Mouse (Mus musculus) retina, postnatal 7 days (tissue): Measurements from ENCODE around the gene Hoxd9.

Source experiments
- DNase-seq: peaks from one replicate; pipeline ENCODE4 v3.0.0-alpha.2; 2012; ENCODE audit warnings: low read depth, low spot score

Gene Hoxd9

DNA sequence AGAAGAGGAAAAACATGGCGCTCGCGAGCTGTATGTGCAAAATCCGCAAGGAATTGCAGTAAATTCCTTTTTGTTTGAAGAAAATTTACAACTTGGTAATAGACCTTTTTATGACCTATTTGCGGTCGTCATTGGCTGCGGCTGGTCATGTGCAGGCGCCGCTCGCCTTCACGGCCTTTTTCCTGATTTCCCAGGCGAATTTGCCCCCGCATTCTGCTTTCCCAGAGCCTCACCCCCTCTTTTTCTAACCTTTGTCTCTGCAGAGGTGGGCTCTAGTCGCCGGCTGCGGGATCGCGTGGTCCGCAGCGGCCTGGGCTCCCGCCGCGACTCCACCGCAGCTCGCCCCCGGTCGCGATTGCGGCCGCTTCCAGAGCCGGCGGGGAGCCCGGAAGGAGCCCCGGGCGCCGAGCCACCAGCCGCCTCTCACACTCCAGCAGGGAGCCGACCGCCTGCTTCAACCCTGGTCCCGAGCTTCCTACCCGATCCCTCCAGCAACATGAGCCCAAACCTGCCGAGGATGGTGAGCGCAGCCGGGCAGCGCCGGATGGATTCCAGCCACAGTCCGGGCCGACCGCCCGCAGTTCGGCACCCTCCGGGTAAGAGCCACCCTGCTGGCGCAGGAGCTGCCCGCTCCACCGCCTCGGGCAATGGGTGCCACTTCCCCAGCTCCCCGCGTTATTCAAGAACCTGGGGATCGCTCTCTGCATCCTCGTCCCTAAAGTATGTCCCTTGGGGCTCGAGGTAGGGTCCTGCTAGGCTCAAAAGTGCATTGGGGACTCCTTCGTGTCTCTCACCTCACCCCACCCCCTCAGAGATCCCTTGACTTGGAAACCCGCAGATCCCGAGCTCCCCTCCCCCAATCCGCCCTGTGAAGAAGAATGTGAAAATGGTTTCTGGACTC, 14.4 kb downstream of the Hoxd9 start, which contains the start of the genes Hoxd3 and Hoxd4:
Hoxd3 (plus strand) TSS at position 207 of the 901 bp plus-strand sequence.
Hoxd4 (plus strand) TSS at position 209 of the 901 bp plus-strand sequence.
- no peak for DNase-seq

GRCm38 (mm10) chr2:74713239-74714150, 16.0 kb downstream of the Hoxd9 start:
- no peak for DNase-seq

DNA sequence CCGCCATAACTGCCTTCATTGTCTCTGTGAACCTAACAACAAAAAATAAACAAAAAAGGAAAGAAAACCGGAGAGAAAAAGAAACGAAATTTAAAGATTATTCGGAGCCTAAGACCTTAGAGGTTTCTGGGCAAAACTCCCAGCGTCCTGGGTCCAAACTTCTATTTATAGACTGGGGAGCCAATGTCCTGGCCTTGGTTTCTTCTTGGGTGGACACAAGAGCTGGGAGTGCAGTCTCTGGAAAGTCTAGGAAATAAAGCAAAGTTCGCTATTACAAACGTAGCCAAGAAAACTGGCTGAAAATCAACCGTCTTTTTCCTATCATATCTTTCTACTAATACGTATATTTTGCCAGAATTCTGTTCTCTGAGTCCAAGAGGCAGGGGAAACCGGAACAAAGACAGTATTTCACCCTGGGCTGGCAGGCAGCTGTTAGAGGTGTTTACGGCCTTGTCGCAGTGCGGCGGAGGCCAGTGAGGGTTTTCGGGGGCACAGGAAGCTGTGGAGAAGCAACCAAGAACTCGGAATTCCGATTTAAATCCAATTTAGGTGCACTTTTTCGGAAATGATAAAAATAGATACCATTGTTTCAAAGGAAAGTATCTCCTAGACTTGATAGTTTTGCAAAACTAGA, 16.7 kb downstream of the Hoxd9 start:
- DNase-seq, result no peak

- DNase-seq, result no peak
Measured at GRCm38 (mm10) chr2:74714881-74715280, 17.4 kb downstream of the Hoxd9 start.

- peak; percentile 75 for DNase-seq
Measured at GRCm38 (mm10) chr2:74715504-74716241, 18.1 kb downstream of the Hoxd9 start.

DNA sequence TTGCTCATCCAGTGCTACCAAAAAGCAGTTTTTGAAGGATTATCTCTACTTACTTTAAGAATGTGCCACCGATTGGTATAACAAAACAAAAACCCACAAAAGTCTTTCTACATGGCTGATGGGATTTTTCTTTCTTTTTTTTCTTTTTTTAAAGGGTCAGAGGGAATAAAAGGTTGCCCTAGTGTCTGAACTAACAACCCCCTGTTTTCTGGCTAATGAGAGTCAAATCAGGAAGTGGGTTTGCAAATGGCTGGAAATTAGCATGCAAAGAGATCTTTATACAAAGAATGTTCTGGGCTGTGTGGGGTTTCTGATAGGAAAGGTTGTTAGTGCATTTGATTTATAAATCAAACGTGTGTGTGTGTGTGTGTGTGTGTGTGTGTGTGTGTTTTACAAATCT, 22.9 kb downstream of the Hoxd9 start:
- no peak for DNase-seq

- DNase-seq, result no peak
Measured at GRCm38 (mm10) chr2:74720955-74721491, 23.5 kb downstream of the Hoxd9 start.

GRCm38 (mm10) chr2:74721882-74722281, 24.4 kb downstream of the Hoxd9 start:
- DNase-seq, result no peak

GRCm38 (mm10) chr2:74722949-74723348, 25.4 kb downstream of the Hoxd9 start:
- no peak for DNase-seq

DNA sequence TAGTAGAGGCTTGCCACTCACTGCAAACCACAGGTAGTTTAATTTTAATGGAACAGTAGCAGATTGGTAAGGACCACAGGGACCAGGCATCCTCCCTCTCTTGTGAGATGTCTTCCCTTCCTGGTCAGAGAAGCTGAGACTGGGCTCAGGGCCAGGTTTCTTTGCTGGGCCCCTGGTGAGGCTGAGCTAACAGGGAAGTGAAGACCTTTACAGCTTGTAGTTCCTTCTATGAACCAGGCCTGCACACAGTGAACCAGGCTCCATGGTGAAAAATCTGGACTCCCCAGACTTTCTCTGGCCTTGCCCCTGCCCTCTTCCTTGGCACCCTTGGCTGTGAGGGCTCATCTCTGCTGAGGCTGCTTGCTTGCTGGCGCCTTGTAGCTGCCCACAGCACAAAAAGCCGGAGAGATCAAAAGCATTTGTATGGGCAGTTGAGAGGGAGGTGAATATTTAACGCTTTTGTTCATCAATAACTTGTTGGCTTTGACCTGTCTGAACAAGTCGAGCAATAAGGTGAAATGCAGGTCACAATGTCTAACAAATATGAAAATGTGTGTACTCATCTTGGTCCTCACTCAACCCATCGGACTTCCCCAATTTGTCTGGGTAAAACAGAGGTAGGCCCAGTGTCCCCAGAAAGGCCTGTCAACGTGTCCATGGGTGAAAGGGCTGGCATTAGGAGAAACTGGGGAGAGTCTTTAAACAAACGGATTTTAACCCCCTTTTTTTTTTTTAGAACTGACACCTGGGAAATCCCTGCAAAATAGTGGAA, 26.9 kb downstream of the Hoxd9 start:
- no peak for DNase-seq

- no peak for DNase-seq
Measured at GRCm38 (mm10) chr2:74725171-74725570, 27.6 kb downstream of the Hoxd9 start.

- DNase-seq, result no peak
Measured at GRCm38 (mm10) chr2:74726551-74726950, 29.0 kb downstream of the Hoxd9 start, which contains the start of gene Gm28230. Gm28230 (plus strand) TSS chr2:74726728.

DNA sequence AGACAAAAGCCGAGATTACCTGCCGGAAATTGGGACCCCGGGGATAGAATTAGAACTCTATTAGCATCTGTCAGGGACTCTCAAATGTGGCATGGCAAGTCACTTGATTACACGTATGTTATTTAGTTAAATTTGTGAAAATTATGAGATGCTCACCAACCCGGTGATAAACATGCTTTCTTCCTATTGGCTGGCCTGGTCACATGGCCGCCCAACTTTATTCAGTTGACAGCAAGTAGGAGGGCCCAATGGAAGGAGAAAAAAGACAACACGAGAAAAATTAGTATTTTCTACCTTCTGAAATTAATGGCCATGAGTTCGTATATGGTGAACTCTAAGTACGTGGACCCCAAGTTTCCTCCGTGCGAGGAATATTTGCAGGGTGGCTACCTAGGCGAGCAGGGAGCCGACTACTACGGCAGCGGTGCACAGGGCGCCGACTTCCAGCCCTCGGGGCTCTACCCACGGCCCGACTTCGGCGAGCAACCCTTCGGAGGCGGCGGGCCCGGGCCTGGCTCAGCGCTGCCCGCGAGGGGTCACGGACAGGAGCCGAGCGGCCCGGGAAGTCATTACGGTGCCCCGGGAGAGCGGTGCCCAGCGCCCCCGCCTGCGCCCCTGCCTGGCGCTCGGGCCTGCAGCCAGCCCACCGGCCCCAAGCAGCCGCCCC, 29.6 kb downstream of the Hoxd9 start:
- DNase-seq, result no peak

DNA sequence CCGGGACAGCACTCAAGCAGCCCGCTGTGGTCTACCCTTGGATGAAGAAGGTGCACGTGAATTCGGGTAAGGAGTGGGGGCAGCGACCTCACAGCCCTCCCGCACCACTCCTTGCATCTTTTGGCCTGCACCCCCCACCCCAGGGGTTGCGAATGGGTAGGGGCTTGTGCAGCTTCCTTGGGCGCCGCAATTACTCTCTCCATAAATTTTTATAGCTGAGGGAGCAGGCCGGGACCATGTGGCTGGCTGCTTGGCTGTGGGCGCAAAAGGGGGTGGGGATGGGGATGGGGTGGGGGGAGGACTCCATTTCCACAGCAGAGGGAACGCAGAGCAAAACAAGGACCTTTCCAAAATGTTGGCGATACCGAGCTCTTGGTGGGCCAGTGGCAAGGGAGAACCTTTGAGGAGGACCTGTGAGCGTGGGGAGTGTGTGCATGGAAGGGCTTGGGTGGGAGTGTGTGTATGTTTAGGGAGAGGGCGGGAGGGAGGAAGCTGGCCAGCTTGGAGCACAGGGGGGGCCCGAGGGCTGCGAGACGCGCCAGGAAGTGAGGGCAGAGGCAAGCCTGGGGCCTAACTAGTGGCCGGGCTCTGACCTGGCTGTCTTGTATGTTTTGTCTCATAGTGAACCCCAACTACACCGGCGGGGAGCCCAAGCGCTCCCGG, 30.2 kb downstream of the Hoxd9 start:
- DNase-seq, result no peak

DNA sequence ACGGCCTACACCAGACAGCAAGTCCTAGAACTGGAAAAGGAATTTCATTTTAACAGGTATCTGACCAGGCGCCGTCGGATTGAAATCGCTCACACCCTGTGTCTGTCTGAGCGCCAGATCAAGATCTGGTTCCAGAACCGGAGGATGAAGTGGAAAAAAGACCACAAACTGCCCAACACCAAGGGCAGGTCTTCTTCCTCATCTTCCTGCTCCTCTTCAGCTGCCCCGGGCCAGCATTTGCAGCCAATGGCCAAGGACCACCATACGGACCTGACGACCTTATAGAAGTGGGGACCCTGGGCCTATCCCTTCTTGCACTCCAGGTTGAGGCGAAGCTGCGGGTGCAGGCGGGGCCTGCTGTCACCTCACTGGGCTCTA, 30.8 kb downstream of the Hoxd9 start:
- DNase-seq, result no peak

DNA sequence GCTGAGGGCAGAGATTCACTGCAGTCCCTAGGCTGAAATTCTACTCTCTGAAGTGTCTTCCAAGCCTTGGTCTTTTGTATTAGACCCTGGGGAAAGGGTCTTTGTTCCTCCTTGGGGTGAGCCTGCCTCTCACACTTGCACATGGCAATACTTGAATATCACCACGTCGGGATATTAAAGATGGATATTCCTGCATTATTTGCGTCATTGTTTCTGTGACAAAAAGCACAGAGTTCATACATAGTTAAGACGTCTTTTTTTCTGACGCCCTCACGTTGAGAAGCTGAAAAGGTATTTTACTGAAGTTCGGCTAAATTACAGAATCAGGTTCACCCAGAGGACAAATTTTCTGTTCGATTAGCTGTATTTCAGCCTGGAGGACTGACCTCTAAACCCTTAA, 32.8 kb downstream of the Hoxd9 start:
- DNase-seq, result no peak

- DNase-seq, result no peak
Measured at GRCm38 (mm10) chr2:74731055-74731454, 33.5 kb downstream of the Hoxd9 start.

- no peak for DNase-seq
Measured at GRCm38 (mm10) chr2:74731799-74732512, 34.4 kb downstream of the Hoxd9 start.
